Mouse (Mus musculus) liver, embryonic 14.5 days (tissue): ENCODE results near the gene Morn1. TPM values are rescaled to one million over a fixed set of nuclear protein-coding genes. Genes with fewer than 3 reads are reported as not detected.
A peak's percentile ranks its signal among the peaks of the same experiment; 100 is the strongest.

Experiments
- ATAC-seq: fragments of 200-750 bp; cut with Nextera tagmentation; 2 replicates; pipeline ENCODE4 v1.8.0; 2017; ENCODE audit warnings: moderate number of reproducible peaks, mild to moderate bottlenecking, moderate library complexity; ENCODE audit not compliant: insufficient read depth
- DNase-seq, 3 experiments: peaks; one replicate each; pipeline ENCODE4 v3.0.0-alpha.2; 2012 to 2013; ENCODE audit warnings: low read depth in 3 of 3, low spot score in 3 of 3
- H3K27ac ChIP-seq: fragments of 300-500 bp; sonication (generic); 2 replicates; pipeline ENCODE4 v1.5.1; 2014; ENCODE audit warnings: moderate library complexity, mild to moderate bottlenecking, control low read depth, inconsistent platforms
- H3K27me3 ChIP-seq: fragments of 300-500 bp; sonication (generic); 2 replicates; pipeline ENCODE4 v1.6.1; 2014; ENCODE audit warnings: mild to moderate bottlenecking, low read length, moderate library complexity; ENCODE audit not compliant: control insufficient read depth, insufficient read depth
- H3K36me3 ChIP-seq: fragments of 300-500 bp; sonication (generic); replicated peaks from 2 replicates; pipeline ENCODE4 v1.6.1; 2014; ENCODE audit warnings: low read depth; ENCODE audit not compliant: control insufficient read depth, insufficient read depth
- H3K4me1 ChIP-seq, 2 experiments: fragments of 200-500 bp in 1 of 2; fragments of 300-500 bp in 1 of 2; sonication (generic) in 1 of 2; replicated peaks; 2 replicates each; pipeline ENCODE4 v1.6.1; 2012 to 2014; ENCODE audit warnings: antibody characterized with exemption in 1 of 2, inconsistent platforms in 1 of 2, low read length in 1 of 2; ENCODE audit not compliant: control insufficient read depth in 2 of 2, insufficient read depth in 2 of 2
- H3K4me2 ChIP-seq: fragments of 300-500 bp; sonication (generic); 2 replicates; pipeline ENCODE4 v1.6.1; 2014; ENCODE audit warnings: low read depth, mild to moderate bottlenecking, control low read depth, moderate library complexity
- H3K4me3 ChIP-seq, 2 experiments: fragments of 200-500 bp in 1 of 2; fragments of 300-500 bp in 1 of 2; sonication (generic) in 1 of 2; 2 replicates each; pipeline ENCODE4 v1.5.1; 2012 to 2014; ENCODE audit warnings: low read depth in 2 of 2, low read length in 2 of 2, mild to moderate bottlenecking in 2 of 2, control low read depth in 1 of 2, inconsistent platforms in 1 of 2, moderate library complexity in 1 of 2; ENCODE audit not compliant: insufficient read depth in 1 of 2
- H3K9ac ChIP-seq: fragments of 300-500 bp; sonication (generic); replicated peaks from 2 replicates; pipeline ENCODE4 v1.6.1; 2014; ENCODE audit warnings: mild to moderate bottlenecking, control low read depth, moderate library complexity
- H3K9me3 ChIP-seq: fragments of 300-500 bp; sonication (generic); 2 replicates; pipeline ENCODE4 v1.6.1; 2016; ENCODE audit warnings: low read length, mixed read lengths; ENCODE audit not compliant: control insufficient read depth
- CTCF ChIP-seq: IDR thresholded peaks from 2 replicates; pipeline ENCODE4 v1.5.1; 2016; ENCODE audit warnings: antibody characterized with exemption, low read depth, control low read depth
- EP300 ChIP-seq: IDR thresholded peaks from 2 replicates; pipeline ENCODE4 v1.6.1; 2016; ENCODE audit warnings: antibody characterized with exemption, low read depth
- WGBS: fragments of 180-500 bp; shearing (Covaris S2); extraction: QIAGEN DNeasy Blood & Tissue Kit; methylation state at CpG from one replicate; pipeline ENCODE4 v1.1.7; 2014; ENCODE audit not compliant: insufficient replicate concordance; 5-methylcytosine and 5-hydroxymethylcytosine counted together
- polyA plus RNA-seq, 2 experiments: library from polyadenylated mRNA; depleted of rRNA in 1 of 2; stranded (reverse) in 1 of 2; unstranded in 1 of 2; fragments of >200 nt; fragmentation: Nextera tagmentation in 1 of 2; extraction: Ambion mirVana in 1 of 2; gene quantifications; 2 replicates each; pipeline versions ENCODE4 v1.2.1 to v1.2.3; 2012 to 2014

The Morn1 gene
- polyA plus RNA-seq, 2 experiments = 0.85 to 1.1 TPM

DNA sequence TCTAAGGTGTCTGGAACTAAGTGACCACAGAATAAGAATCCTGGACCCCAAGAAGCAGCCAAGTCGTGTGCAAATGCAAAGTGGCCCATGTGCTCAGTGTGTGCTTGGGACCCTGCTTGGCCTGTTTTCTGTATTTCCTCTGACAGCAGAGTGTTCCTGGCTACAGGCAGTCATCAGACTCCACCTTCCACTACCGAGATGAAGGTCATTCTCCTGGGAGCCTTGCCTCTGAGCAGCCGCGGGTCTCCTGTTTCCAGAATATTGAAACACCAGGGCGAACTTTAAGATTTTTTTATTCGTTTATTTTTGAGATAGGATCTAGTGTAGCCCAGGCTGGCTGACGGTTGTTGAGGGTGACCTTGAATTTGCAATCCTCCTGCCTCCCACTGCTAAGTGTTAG lies 44.2 kb downstream of the Morn1 start:
- no peak overlapping the region for H3K27ac ChIP-seq
- no peaks in the 10 kb centered on the region for H3K27me3 ChIP-seq
- DNase-seq = no peak
- H3K4me1 ChIP-seq = peaks cover 0 to 1% of the 10 kb centered on the region in 2 experiments; a peak in 1 of 4 replicates
- WGBS = 57% methylated on average over 7 of the region's 7 CpGs
- H3K36me3 ChIP-seq = no peaks in the 10 kb centered on the region
- no peak for ATAC-seq
- no peaks in the 10 kb centered on the region for H3K9me3 ChIP-seq
- H3K4me2 ChIP-seq = no peak overlapping the region
- no peak for TF ChIP-seq CTCF
- no peak for TF ChIP-seq EP300
- H3K4me3 ChIP-seq = no peak overlapping the region
- H3K9ac ChIP-seq = no peak overlapping the region

DNA sequence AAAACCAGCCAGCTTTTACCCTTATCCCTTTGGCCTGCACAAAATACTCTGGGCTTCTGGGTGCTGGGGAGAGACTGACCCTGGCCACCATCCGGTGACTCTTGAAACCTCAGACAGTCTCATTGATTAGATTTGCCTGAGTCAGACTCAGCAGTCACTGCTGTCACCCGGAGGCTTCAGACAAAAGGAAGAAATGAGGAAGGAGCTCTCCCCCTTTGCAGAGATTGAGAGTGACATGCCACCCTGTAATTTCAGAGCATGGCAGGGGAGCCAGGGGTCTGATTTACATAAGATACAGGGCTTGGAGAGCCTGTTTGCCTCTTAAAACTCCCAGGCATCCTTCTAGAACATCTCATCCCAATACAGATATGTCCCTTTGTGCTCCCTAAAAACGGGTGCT lies 46.8 kb downstream of the Morn1 start:
- H3K4me2 ChIP-seq = no peak overlapping the region
- H3K36me3 ChIP-seq = no peaks in the 10 kb centered on the region
- TF ChIP-seq EP300 (no peak), CTCF (no peak)
- WGBS = 18% methylated on average over 3 of the region's 3 CpGs
- no peak overlapping the region for H3K4me3 ChIP-seq
- H3K9me3 ChIP-seq = no peaks in the 10 kb centered on the region
- no peak overlapping the region for H3K27ac ChIP-seq
- peaks cover 0 to 2% of the 10 kb centered on the region in 2 experiments; a peak in 1 of 4 replicates for H3K4me1 ChIP-seq
- no peaks in the 10 kb centered on the region for H3K27me3 ChIP-seq
- DNase-seq (no peak), ATAC-seq (no peak)
- H3K9ac ChIP-seq = no peak overlapping the region

DNA sequence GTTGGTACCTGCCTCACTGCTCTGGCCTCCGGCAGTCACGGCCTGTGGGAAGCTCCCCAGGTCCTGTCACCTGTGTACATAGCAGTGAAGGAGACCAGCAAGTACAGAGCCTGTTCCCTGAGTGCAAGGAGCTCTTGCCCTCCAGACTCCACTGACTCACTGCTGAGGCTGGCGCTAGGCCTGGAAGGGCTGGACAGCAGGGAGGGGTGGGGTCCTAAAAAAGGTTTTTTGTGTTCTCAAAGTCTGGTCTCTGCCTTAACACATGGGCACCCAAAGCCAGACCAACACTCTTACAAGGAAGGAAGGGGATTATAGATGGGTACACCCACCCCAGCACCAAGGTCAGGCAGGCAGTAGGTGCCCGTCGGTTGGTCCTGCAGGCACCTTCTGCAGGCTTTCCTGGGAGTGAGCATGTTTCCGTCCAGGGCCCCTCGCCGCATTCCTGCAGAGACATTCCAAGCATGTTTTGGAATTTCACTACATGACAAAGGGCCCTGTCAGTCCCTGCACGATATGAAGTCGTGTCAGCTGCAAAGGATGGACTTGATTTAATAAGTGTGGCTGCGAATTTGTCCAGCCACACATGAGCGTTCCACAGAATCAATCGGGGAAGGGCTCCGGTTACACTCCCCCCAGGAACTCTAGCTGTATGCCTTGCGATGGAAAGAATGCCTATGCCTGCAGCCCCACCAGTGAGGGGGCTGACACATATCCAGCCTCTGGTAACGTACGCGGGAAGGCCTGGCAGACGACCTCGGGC lies 47.5 kb downstream of the Morn1 start:
- TF ChIP-seq CTCF = no peak
- no peak for TF ChIP-seq EP300
- DNase-seq (no peak), ATAC-seq (no peak)
- Histone ChIP-seq H3K4me1 (peaks cover 0 to 2% of the 10 kb centered on the region in 2 experiments; a peak in 1 of 4 replicates), H3K4me3 (no peak overlapping the region), H3K27me3 (no peaks in the 10 kb centered on the region), H3K27ac (no peak overlapping the region), H3K36me3 (no peaks in the 10 kb centered on the region), H3K9me3 (no peaks in the 10 kb centered on the region), H3K9ac (no peak overlapping the region), H3K4me2 (no peak overlapping the region)
- WGBS = 69% methylated on average over 20 of the region's 20 CpGs

GRCm38 (mm10) chr4:155134686-155135172 lies 48.4 kb downstream of the Morn1 start:
- H3K27ac ChIP-seq = no peak overlapping the region
- ATAC-seq (no peak), DNase-seq (no peak)
- no peaks in the 10 kb centered on the region for H3K9me3 ChIP-seq
- H3K4me3 ChIP-seq = no peak overlapping the region
- no peak overlapping the region for H3K4me2 ChIP-seq
- H3K36me3 ChIP-seq = no peaks in the 10 kb centered on the region
- H3K4me1 ChIP-seq = peaks cover 0 to 2% of the 10 kb centered on the region in 2 experiments; a peak in 1 of 4 replicates
- WGBS = 62% methylated on average over 7 of the region's 7 CpGs
- no peak for TF ChIP-seq EP300
- no peak for TF ChIP-seq CTCF
- no peaks in the 10 kb centered on the region for H3K27me3 ChIP-seq
- no peak overlapping the region for H3K9ac ChIP-seq

DNA sequence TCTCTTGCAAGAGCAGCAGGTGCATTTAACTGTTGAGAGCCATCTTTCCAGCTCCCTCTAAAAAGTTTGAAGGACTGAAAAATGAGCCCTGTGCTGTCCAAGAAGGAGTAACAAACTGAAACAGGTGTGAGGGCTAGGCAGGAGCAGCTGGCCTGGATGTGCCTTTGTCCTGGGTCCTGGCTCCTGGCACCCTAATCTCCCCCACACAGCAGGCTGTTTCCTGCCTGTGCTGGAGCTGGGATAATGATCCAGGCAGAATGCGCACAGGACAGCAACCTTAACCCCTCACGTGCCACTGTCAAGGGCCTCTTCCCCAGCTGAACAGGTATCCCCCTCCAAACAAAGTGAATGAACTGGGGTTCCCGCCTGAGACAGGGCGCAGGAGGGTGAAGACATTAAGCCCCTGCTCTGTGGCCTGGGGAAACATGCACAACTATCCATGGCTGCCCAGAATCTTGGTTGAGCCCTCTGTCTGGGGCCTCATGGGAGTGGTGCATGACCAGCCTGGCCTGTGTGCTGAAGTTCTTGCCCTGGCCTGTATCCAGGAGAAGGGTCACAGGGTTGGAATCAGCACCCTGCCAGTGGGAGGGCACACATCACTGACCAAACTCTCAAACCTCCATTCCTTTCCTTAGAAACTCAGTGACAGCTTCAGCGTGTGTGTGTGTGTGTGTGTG lies 49.7 kb downstream of the Morn1 start:
- Histone ChIP-seq H3K4me2 (no peak overlapping the region), H3K4me1 (peaks cover 0 to 2% of the 10 kb centered on the region in 2 experiments; a peak in 1 of 4 replicates), H3K27ac (no peak overlapping the region), H3K4me3 (no peak overlapping the region), H3K36me3 (no peaks in the 10 kb centered on the region), H3K9ac (no peak overlapping the region), H3K9me3 (no peaks in the 10 kb centered on the region), H3K27me3 (no peaks in the 10 kb centered on the region)
- ATAC-seq (peak; percentile 32; the same call in 1 of the 2 replicates), DNase-seq (no peak)
- 57% methylated on average over 5 of the region's 5 CpGs for WGBS
- TF ChIP-seq CTCF (no peak), EP300 (no peak)
